Mouse (Mus musculus) adrenal gland, adult 2 months (tissue): ENCODE results near the gene Nfic. TPM values are rescaled to one million over a fixed set of nuclear protein-coding genes. Genes with fewer than 3 reads are reported as not detected.
A peak's percentile ranks its signal among the peaks of the same experiment; 100 is the strongest.
"Not testable (repeated sequence)": the region's sequence is repeated elsewhere in the genome, so short reads cannot be mapped to it uniquely, and the experiment has no call there.

Source experiments
- DNase-seq: peaks from one replicate; pipeline ENCODE4 v3.0.0; 2021
- polyA plus RNA-seq: library from polyadenylated mRNA; depleted of rRNA; stranded (reverse); fragments of >200 nt; gene quantifications from 2 replicates; pipeline ENCODE4 v1.2.3, GENCODE M21; 2012
- total RNA-seq, 2 experiments: library from RNA; stranded (reverse); gene quantifications; 2 replicates each; pipeline ENCODE4 v1.2.3; 2021

Gene Nfic
- total and polyA plus RNA-seq, 3 experiments: 80.8 to 171 (median 126) TPM

GRCm38 (mm10) chr10:81460471-81460870, 5.0 kb upstream of the Nfic start:
- DNase-seq: no peak

GRCm38 (mm10) chr10:81459399-81459798, 4.0 kb upstream of the Nfic start:
- DNase-seq: no peak

- DNase-seq: no peak
These were observed 2.8 kb upstream of the Nfic start for GRCm38 (mm10) chr10:81458267-81458666.

- no peak for DNase-seq
These were observed 2.2 kb upstream of the Nfic start for GRCm38 (mm10) chr10:81457624-81458023.

- no peak for DNase-seq
These were observed 1.6 kb upstream of the Nfic start for GRCm38 (mm10) chr10:81456983-81457563.

GRCm38 (mm10) chr10:81454106-81454505, 1.3 kb downstream of the Nfic start:
- DNase-seq: no peak

GRCm38 (mm10) chr10:81452947-81453288, 2.5 kb downstream of the Nfic start:
- peak; percentile 44 for DNase-seq

- no peak for DNase-seq
These were observed 3.0 kb downstream of the Nfic start for GRCm38 (mm10) chr10:81452237-81452946.

- DNase-seq: no peak
These were observed 4.1 kb downstream of the Nfic start for GRCm38 (mm10) chr10:81451365-81451745.

GRCm38 (mm10) chr10:81450641-81451364, 4.6 kb downstream of the Nfic start:
- no peak for DNase-seq

- DNase-seq: peak; percentile 80
These were observed 5.3 kb downstream of the Nfic start for GRCm38 (mm10) chr10:81450140-81450539.

GRCm38 (mm10) chr10:81445516-81445915, 9.9 kb downstream of the Nfic start:
- not testable (repeated sequence) for DNase-seq

- no peak for DNase-seq
These were observed 14.4 kb downstream of the Nfic start for GRCm38 (mm10) chr10:81441019-81441418.

- DNase-seq: peak; percentile 87
These were observed 20.0 kb downstream of the Nfic start for GRCm38 (mm10) chr10:81435436-81435835.

GRCm38 (mm10) chr10:81434361-81435263, 20.8 kb downstream of the Nfic start:
- peak; percentile 28 for DNase-seq

GRCm38 (mm10) chr10:81433541-81434289, 21.7 kb downstream of the Nfic start:
- peak; percentile 41 for DNase-seq

- peak; percentile 94 for DNase-seq
These were observed 22.6 kb downstream of the Nfic start for GRCm38 (mm10) chr10:81432868-81433262.

- DNase-seq: peak; percentile 21
These were observed 23.1 kb downstream of the Nfic start for GRCm38 (mm10) chr10:81432169-81432867.

- DNase-seq: peak; percentile 39
These were observed 23.8 kb downstream of the Nfic start for GRCm38 (mm10) chr10:81431526-81432168.

- peak; percentile 33 for DNase-seq
These were observed 24.5 kb downstream of the Nfic start for GRCm38 (mm10) chr10:81430831-81431525.
